Mouse (Mus musculus) limb, embryonic 12.5 days (tissue): ENCODE data around the gene Ephb2. TPM values are rescaled to one million over a fixed set of nuclear protein-coding genes. Genes with fewer than 3 reads are reported as not detected.

Experiments used
- ATAC-seq: fragments of 200-750 bp; cut with Nextera tagmentation; 2 replicates; pipeline ENCODE4 v1.8.0; 2017; ENCODE audit warnings: low read depth, moderate TSS enrichment; ENCODE audit not compliant: insufficient number of reproducible peaks, insufficient read depth, low FRiP score, low TSS enrichment
- H3K27ac ChIP-seq: fragments of 300-500 bp; sonication (generic); 2 replicates; pipeline ENCODE4 v1.5.1; 2016; ENCODE audit warnings: mild to moderate bottlenecking, moderate library complexity
- H3K27me3 ChIP-seq: fragments of 300-500 bp; sonication (generic); 2 replicates; pipeline ENCODE4 v1.6.1; 2016; ENCODE audit warnings: mild to moderate bottlenecking, moderate library complexity
- H3K36me3 ChIP-seq: fragments of 300-500 bp; sonication (generic); 2 replicates; pipeline ENCODE4 v1.6.1; 2016; ENCODE audit warnings: mild to moderate bottlenecking, moderate library complexity
- H3K4me1 ChIP-seq: fragments of 300-500 bp; sonication (generic); replicated peaks from 2 replicates; pipeline ENCODE4 v1.6.1; 2016
- H3K4me2 ChIP-seq: fragments of 300-500 bp; sonication (generic); 2 replicates; pipeline ENCODE4 v1.6.1; 2016; ENCODE audit warnings: mild to moderate bottlenecking, moderate library complexity
- H3K4me3 ChIP-seq: fragments of 300-500 bp; sonication (generic); replicated peaks from 2 replicates; pipeline ENCODE4 v1.5.1; 2016; ENCODE audit warnings: mild to moderate bottlenecking
- H3K9ac ChIP-seq: fragments of 300-500 bp; sonication (generic); replicated peaks from 2 replicates; pipeline ENCODE4 v1.6.1; 2016; ENCODE audit warnings: mild to moderate bottlenecking, moderate library complexity
- H3K9me3 ChIP-seq: fragments of 300-500 bp; sonication (generic); 2 replicates; pipeline ENCODE4 v1.6.1; 2016; ENCODE audit warnings: mild to moderate bottlenecking, moderate library complexity
- WGBS: fragments of 180-500 bp; shearing (Covaris S2); methylation state at CpG from one replicate; pipeline ENCODE4 v1.1.7; 2016; 5-methylcytosine and 5-hydroxymethylcytosine counted together
- polyA plus RNA-seq: library from polyadenylated mRNA; unstranded; fragments of >200 nt; fragmentation: Nextera tagmentation; extraction: Ambion mirVana; gene quantifications from 2 replicates; pipeline ENCODE4 v1.2.1, GENCODE M21; 2016

The Ephb2 gene
- polyA plus RNA-seq, 1 experiment from 2014 or later: 16.9 TPM

DNA sequence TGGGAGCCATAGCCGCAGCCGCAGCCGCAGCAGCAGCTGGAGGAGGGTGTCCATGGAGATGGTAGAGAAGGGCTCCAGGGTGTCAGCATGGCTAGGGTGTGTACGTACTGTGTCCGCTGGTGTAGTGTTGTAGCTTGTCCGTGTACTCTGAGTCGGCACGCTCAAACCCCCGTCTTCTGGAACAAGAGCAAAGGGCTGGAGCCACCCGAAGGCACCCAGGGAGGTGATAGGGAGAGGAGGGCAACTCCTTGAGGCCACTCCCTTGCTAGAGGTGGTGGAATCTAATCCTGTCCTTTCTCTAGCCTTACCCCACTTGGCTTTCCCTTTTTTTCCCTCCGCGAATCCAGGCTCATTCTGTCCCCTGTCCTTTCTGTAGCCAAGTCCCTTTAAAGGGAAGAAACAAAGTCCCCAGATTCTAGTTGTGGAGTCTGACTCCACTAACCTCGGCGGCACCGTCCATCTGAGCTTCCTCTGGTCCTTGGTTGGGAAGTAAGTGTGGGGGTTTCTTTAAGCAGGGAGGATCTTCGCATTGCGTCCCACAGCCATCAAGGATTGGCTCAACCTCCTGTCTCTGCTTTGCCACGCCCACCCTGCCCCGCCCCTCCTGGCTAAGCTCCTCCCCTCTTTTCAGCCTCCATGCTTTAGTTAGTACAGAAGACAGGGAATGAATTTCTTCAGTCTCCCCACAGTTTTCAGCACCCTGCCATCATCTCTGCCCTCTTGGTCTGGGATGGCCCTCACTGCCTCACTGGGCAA is 163.3 kb downstream of the Ephb2 start:
- no peak overlapping the region for H3K4me3 ChIP-seq
- H3K9me3 ChIP-seq: no peaks in the 10 kb centered on the region
- no peaks in the 10 kb centered on the region for H3K4me1 ChIP-seq
- H3K27me3 ChIP-seq: no peaks in the 10 kb centered on the region
- no peak overlapping the region for H3K4me2 ChIP-seq
- H3K36me3 ChIP-seq: peaks cover 46% of the 10 kb centered on the region
- H3K9ac ChIP-seq: no peak overlapping the region
- no peak for ATAC-seq
- 92% methylated on average over 19 of the region's 19 CpGs for WGBS
- no peak overlapping the region for H3K27ac ChIP-seq

DNA sequence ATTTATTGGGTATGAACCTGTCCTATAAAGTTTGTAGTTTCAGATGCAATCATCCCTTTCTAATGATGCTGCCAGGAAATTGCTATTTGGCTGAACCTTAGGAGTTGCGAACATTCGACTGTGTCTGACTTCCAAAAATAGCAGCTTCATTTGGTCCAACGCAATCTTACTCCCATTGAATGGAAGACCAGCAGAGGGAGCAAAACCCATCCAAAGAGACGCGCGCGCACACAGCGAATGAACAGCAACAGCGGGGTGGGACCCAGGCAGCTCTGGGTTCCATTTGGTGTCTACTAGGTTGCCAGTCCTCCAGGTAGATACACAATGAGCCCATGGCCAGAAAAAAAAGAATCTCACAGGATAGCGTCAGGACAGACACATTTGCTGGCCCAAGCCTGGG is 168.0 kb downstream of the Ephb2 start:
- no peak overlapping the region for H3K27ac ChIP-seq
- peaks cover 42% of the 10 kb centered on the region for H3K36me3 ChIP-seq
- no peaks in the 10 kb centered on the region for H3K27me3 ChIP-seq
- H3K4me2 ChIP-seq: no peak overlapping the region
- no peaks in the 10 kb centered on the region for H3K4me1 ChIP-seq
- WGBS: 74% methylated on average over 10 of the region's 10 CpGs
- no peak overlapping the region for H3K4me3 ChIP-seq
- H3K9me3 ChIP-seq: peaks cover 11% of the 10 kb centered on the region
- ATAC-seq: no peak
- H3K9ac ChIP-seq: no peak overlapping the region

- Histone ChIP-seq H3K27ac (no peak overlapping the region), H3K36me3 (peaks cover 32% of the 10 kb centered on the region), H3K4me1 (no peaks in the 10 kb centered on the region), H3K4me2 (no peak overlapping the region), H3K9me3 (peaks cover 11% of the 10 kb centered on the region), H3K27me3 (no peaks in the 10 kb centered on the region), H3K4me3 (no peak overlapping the region), H3K9ac (no peak overlapping the region)
- 64% methylated on average over 4 of the region's 4 CpGs for WGBS
- ATAC-seq: no peak
Measured at GRCm38 (mm10) chr4:136666002-136666401, 169.8 kb downstream of the Ephb2 start.

DNA sequence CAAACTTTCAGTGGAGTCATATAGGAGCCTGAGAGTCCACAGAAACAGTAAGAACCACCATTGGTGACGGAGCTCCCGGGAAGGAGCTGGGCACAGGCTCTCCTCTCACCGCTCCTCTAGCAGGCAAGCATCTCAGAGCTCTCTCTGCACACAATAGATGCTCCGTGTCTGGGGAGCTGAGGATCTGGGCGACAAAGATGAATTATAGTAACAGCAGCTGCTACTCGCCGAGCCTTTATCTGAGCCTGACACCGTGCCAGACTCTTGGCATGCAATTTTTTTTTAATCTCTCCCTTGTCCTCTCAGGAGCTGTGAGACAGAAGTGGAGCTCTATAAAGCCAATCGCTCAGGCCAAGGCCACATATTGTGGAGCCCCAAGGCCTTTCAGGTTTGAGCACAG is 170.7 kb downstream of the Ephb2 start:
- no peaks in the 10 kb centered on the region for H3K27me3 ChIP-seq
- H3K36me3 ChIP-seq: peaks cover 35% of the 10 kb centered on the region
- H3K4me1 ChIP-seq: no peaks in the 10 kb centered on the region
- ATAC-seq: no peak
- 82% methylated on average over 9 of the region's 9 CpGs for WGBS
- H3K9me3 ChIP-seq: peaks cover 11% of the 10 kb centered on the region
- H3K4me2 ChIP-seq: no peak overlapping the region
- no peak overlapping the region for H3K4me3 ChIP-seq
- no peak overlapping the region for H3K27ac ChIP-seq
- no peak overlapping the region for H3K9ac ChIP-seq

DNA sequence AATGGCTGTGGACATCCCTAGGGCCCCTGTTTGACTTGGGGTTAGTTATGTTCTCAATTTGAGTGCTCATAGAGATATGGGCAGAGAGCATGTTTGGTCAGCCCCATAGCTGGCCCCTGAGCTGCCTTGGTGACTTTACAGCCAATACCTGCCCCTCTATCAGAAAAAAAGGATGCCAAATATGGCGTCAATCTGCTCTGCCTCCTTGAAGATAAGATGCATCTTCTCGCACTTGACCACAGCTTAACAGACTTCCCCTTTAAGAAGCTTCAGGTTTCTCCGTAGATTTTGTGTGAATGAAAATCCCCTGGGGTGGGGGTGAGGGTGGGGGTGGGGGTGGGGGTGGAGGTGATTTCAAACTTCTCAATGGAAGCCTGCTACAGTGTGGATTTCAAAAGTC is 177.9 kb downstream of the Ephb2 start:
- no peak overlapping the region for H3K4me2 ChIP-seq
- H3K9me3 ChIP-seq: no peaks in the 10 kb centered on the region
- no peak overlapping the region for H3K9ac ChIP-seq
- no peak for ATAC-seq
- peaks cover 74% of the 10 kb centered on the region for H3K36me3 ChIP-seq
- no peaks in the 10 kb centered on the region for H3K4me1 ChIP-seq
- WGBS: 80% methylated on average over 3 of the region's 3 CpGs
- H3K4me3 ChIP-seq: no peak overlapping the region
- no peaks in the 10 kb centered on the region for H3K27me3 ChIP-seq
- no peak overlapping the region for H3K27ac ChIP-seq

- 0 out of 2 replicates have a peak, but pooled peaks cover 4% of the 10 kb centered on the region for H3K27me3 ChIP-seq
- H3K4me2 ChIP-seq: no peak overlapping the region
- ATAC-seq: no peak
- 88% methylated on average over 10 of the region's 10 CpGs for WGBS
- H3K4me1 ChIP-seq: peaks cover 11% of the 10 kb centered on the region
- H3K9ac ChIP-seq: no peak overlapping the region
- no peak overlapping the region for H3K27ac ChIP-seq
- H3K9me3 ChIP-seq: no peaks in the 10 kb centered on the region
- H3K4me3 ChIP-seq: no peak overlapping the region
- peaks cover 49% of the 10 kb centered on the region for H3K36me3 ChIP-seq
Measured at GRCm38 (mm10) chr4:136653692-136654234, 182.0 kb downstream of the Ephb2 start.

DNA sequence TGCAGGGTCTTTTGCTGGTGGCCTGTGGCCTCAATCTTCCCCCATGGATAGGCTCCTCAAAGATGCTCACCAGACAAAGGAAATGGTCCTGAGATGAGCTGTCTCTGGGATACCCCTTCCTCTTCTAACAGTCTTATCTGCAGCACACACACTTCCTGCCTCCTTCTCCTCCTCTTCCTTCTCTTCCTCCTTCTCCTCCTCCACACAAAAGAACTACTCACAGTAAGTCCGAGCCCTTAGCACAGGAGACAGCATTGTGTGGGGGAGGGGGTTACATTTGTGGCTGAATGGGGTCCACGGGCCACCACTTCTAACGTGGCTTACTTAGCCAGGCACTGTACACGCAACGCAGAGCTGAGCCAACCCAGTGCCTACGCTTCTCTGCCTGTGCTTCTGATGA is 182.8 kb downstream of the Ephb2 start:
- no peak overlapping the region for H3K9ac ChIP-seq
- H3K4me1 ChIP-seq: peaks cover 15% of the 10 kb centered on the region
- H3K4me2 ChIP-seq: no peak overlapping the region
- WGBS: 78% methylated on average over 6 of the region's 6 CpGs
- 0 out of 2 replicates have a peak, but pooled peaks cover 4% of the 10 kb centered on the region for H3K27me3 ChIP-seq
- H3K4me3 ChIP-seq: no peak overlapping the region
- H3K9me3 ChIP-seq: no peaks in the 10 kb centered on the region
- no peak overlapping the region for H3K27ac ChIP-seq
- ATAC-seq: no peak
- H3K36me3 ChIP-seq: peaks cover 42% of the 10 kb centered on the region

DNA sequence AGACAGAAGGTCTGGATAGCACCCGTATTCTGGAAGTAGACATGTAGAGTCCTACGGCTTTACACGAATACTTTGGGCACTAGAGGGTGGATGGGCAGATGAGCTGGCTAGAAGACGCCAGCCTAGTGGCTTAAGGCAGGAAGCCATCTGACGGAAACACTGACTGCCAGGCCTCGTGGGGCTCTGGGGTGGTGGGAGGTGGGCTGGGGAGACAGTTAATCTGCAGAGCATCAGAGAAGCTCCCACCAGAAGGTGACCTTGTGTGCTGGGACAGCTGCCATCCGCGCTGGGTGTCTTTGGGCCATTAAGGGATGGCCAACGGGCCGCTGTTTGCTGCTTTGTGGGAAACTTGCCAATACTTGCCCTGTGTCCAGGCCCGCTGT is 183.3 kb downstream of the Ephb2 start:
- ATAC-seq: no peak
- 82% methylated on average over 11 of the region's 11 CpGs for WGBS

GRCm38 (mm10) chr4:136651882-136652527 is 183.8 kb downstream of the Ephb2 start:
- ATAC-seq: no peak
- H3K27ac ChIP-seq: no peak overlapping the region
- H3K4me3 ChIP-seq: no peak overlapping the region
- peaks cover 15% of the 10 kb centered on the region for H3K4me1 ChIP-seq
- no peak overlapping the region for H3K4me2 ChIP-seq
- 0 out of 2 replicates have a peak, but pooled peaks cover 4% of the 10 kb centered on the region for H3K27me3 ChIP-seq
- 80% methylated on average over 13 of the region's 13 CpGs for WGBS
- peaks cover 33% of the 10 kb centered on the region for H3K36me3 ChIP-seq
- H3K9me3 ChIP-seq: peaks cover 2% of the 10 kb centered on the region; the same call in 1 of the 2 replicates
- H3K9ac ChIP-seq: no peak overlapping the region

More for the DNA sequence above, 183.3 kb downstream of the Ephb2 start:
- Histone ChIP-seq H3K9me3 (no peaks in the 10 kb centered on the region), H3K27ac (no peak overlapping the region), H3K4me3 (no peak overlapping the region), H3K4me2 (no peak overlapping the region), H3K36me3 (peaks cover 38% of the 10 kb centered on the region), H3K27me3 (0 out of 2 replicates have a peak, but pooled peaks cover 4% of the 10 kb centered on the region), H3K4me1 (peaks cover 15% of the 10 kb centered on the region), H3K9ac (no peak overlapping the region)

GRCm38 (mm10) chr4:136651357-136651811 is 184.4 kb downstream of the Ephb2 start:
- 70% methylated on average over 3 of the region's 3 CpGs for WGBS
- H3K4me3 ChIP-seq: no peak overlapping the region
- H3K27me3 ChIP-seq: 0 out of 2 replicates have a peak, but pooled peaks cover 4% of the 10 kb centered on the region
- ATAC-seq: no peak
- H3K9me3 ChIP-seq: peaks cover 5% of the 10 kb centered on the region; the same call in 1 of the 2 replicates
- peaks cover 26% of the 10 kb centered on the region for H3K36me3 ChIP-seq
- no peak overlapping the region for H3K4me2 ChIP-seq
- H3K9ac ChIP-seq: no peak overlapping the region
- peaks cover 15% of the 10 kb centered on the region for H3K4me1 ChIP-seq
- no peak overlapping the region for H3K27ac ChIP-seq

DNA sequence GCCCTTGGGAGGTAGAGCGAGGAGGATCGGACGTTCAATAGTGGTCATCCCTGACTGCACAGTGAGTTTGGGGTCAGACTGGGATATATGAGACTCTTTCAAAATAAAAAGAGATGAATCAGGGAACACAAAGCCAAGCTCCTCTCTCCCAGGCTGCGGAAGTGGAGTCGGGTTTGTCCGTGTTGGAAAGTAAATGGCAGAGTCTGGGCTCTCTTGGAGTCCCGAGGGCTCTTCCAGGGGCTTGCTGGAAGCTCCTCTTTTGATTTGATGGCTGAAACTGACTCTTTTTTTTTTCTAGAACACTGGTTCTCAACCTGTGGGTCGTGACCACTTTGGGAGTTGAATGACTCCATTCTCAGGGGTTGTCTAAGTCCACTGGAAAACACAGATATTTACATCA is 185.5 kb downstream of the Ephb2 start:
- 81% methylated on average over 8 of the region's 8 CpGs for WGBS
- no peak overlapping the region for H3K4me2 ChIP-seq
- no peak for ATAC-seq

More for the DNA sequence above, 185.5 kb downstream of the Ephb2 start:
- Histone ChIP-seq H3K9ac (no peak overlapping the region), H3K27me3 (0 out of 2 replicates have a peak, but pooled peaks cover 4% of the 10 kb centered on the region), H3K4me1 (peaks cover 15% of the 10 kb centered on the region), H3K4me3 (no peak overlapping the region), H3K9me3 (peaks cover 5% of the 10 kb centered on the region; the same call in 1 of the 2 replicates), H3K36me3 (peaks cover 16% of the 10 kb centered on the region), H3K27ac (no peak overlapping the region)
